Mouse (Mus musculus) fat pad, adult 2 months (tissue): ENCODE measurements around the gene Emc6.

Experiments used
- DNase-seq: peaks from one replicate; pipeline ENCODE4 v3.0.0-alpha.2; 2011; ENCODE audit warnings: low read depth, low spot score; ENCODE audit errors: extremely low read depth

Emc6 gene

GRCm38 (mm10) chr11:73176608-73177508 is at the start of gene Emc6, which contains the start of gene Tax1bp3:
Gene Emc6 (minus strand): TSS chr11:73177037.
Gene Tax1bp3 (plus strand): TSS chr11:73177083.
- no peak for DNase-seq

- DNase-seq, result no peak
These were observed 49.0 kb upstream of the Emc6 start for GRCm38 (mm10) chr11:73225856-73226255.

- no peak for DNase-seq
These were observed 47.1 kb upstream of the Emc6 start for GRCm38 (mm10) chr11:73223966-73224365.

GRCm38 (mm10) chr11:73222846-73223245 is 46.0 kb upstream of the Emc6 start:
- DNase-seq, result no peak

- DNase-seq, result no peak
These were observed 43.8 kb upstream of the Emc6 start for GRCm38 (mm10) chr11:73220651-73221050.

GRCm38 (mm10) chr11:73219671-73220070 is 42.8 kb upstream of the Emc6 start:
- no peak for DNase-seq

- no peak for DNase-seq
These were observed 37.1 kb upstream of the Emc6 start for GRCm38 (mm10) chr11:73213956-73214355.

- no peak for DNase-seq
These were observed 30.8 kb upstream of the Emc6 start for GRCm38 (mm10) chr11:73207621-73208020.

GRCm38 (mm10) chr11:73205194-73205593 is 28.4 kb upstream of the Emc6 start:
- DNase-seq, result peak; percentile 80

GRCm38 (mm10) chr11:73203895-73204294 is 27.1 kb upstream of the Emc6 start:
- no peak for DNase-seq

- no peak for DNase-seq
These were observed 24.8 kb upstream of the Emc6 start for GRCm38 (mm10) chr11:73201597-73201996.

- no peak for DNase-seq
These were observed 24.2 kb upstream of the Emc6 start for GRCm38 (mm10) chr11:73201021-73201420.

GRCm38 (mm10) chr11:73199879-73200278 is 23.0 kb upstream of the Emc6 start:
- no peak for DNase-seq

GRCm38 (mm10) chr11:73199230-73199712 is 22.4 kb upstream of the Emc6 start, which contains the start of gene Shpk:
Gene Shpk (plus strand): TSS chr11:73199460.
- no peak for DNase-seq

- DNase-seq, result no peak
These were observed 21.9 kb upstream of the Emc6 start, which contains the start of gene Ctns for GRCm38 (mm10) chr11:73198603-73199229. Gene Ctns (minus strand): TSS chr11:73199042.

GRCm38 (mm10) chr11:73198190-73198589 is 21.4 kb upstream of the Emc6 start:
- DNase-seq, result no peak

- no peak for DNase-seq
These were observed 17.6 kb upstream of the Emc6 start for GRCm38 (mm10) chr11:73194444-73194843.

GRCm38 (mm10) chr11:73193047-73193446 is 16.2 kb upstream of the Emc6 start:
- no peak for DNase-seq

- no peak for DNase-seq
These were observed 10.4 kb upstream of the Emc6 start for GRCm38 (mm10) chr11:73187231-73187630.

GRCm38 (mm10) chr11:73185872-73186615 is 9.2 kb upstream of the Emc6 start:
- DNase-seq, result no peak

- no peak for DNase-seq
These were observed 1.1 kb upstream of the Emc6 start for GRCm38 (mm10) chr11:73177895-73178294.
